Comparison of ENCODE assay signal across 21 mouse cellular contexts in the genomic region with DNA sequence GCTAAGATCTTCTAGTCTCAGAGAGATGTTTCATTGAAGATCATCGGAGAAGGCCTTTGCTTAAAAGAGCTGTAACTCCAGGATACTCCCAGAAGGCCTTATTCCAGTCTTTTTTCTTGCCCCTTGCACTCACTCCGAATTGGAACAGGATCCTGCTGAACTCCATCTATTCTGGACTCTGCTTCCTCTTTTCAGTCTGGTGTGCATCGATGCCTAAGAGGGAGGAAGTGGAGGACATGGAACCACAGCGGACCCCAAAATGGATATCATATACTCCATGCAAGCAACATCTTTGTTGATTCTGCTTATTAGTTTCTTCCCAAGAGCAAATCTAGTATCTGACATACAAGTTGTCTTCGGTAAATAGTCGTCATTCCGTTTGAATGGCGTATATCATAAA.
A peak's percentile ranks its signal among the peaks of the same experiment; 100 is the strongest.
DNase-seq lines count a peak whose midpoint lies in the region; ATAC-seq and TF ChIP-seq lines count a peak whose summit lies in the region.
"Had no signal": no experiment of that assay in that cellular context is flagged by ENCODE, and none has a peak within 500 bp of the region (broad histone marks: within the 10 kb centered on the region; RNA-seq: fewer than 3 reads in every experiment).

No protein-coding gene starts in this region.

- intact Hi-C loops in gastrocnemius, adult 2 months (cut with DNase I): no loop called here

- no peak for DNase-seq in layer of hippocampus, adult 2 months (ENCODE audit: low spot score in 2 of 2)
- DNase-seq in layer of hippocampus, adult 9-10 months (ENCODE audit: low spot score): no peak
- DNase-seq in MEL-GATA-1-ER (ENCODE audit: extremely low read depth, low read depth): peak; percentile 8
- no peak for DNase-seq in gastrocnemius, adult 2 months
- no peak for DNase-seq in ovary, postnatal 10 days (ENCODE audit: low spot score)
- no peak for DNase-seq in forebrain, embryonic 10.5 days (ENCODE audit: extremely low spot score, low spot score)
- DNase-seq: adrenal gland, adult 2 months; adrenal gland, postnatal 10 days; adrenal gland, postnatal 25 days; B cell, adult 2 months; cerebellum, adult 11 months; cerebellum, adult 2 months; cerebellum, postnatal 25 days had no signal

- H3K27me3 ChIP-seq in forebrain, embryonic 10.5 days (ENCODE audit: poor library complexity, severe bottlenecking): no peaks in the 10 kb centered on the region
- H3K27me3 ChIP-seq: embryonic facial prominence, embryonic 13.5 days; embryonic facial prominence, embryonic 15.5 days; forebrain, embryonic 13.5 days; forebrain, embryonic 15.5 days had no signal

- 91% methylated on average over 8 of the region's 8 CpGs for WGBS in forebrain, embryonic 10.5 days

- no peak for TF ChIP-seq CTCF in layer of hippocampus, adult 2 months (conservative IDR thresholded peaks at IDR 0.05)
- no peak for TF ChIP-seq CTCF in gastrocnemius, adult 2 months (IDR thresholded peaks at IDR 0.05)

- no peaks in the 10 kb centered on the region for H3K4me1 ChIP-seq in forebrain, embryonic 10.5 days
- H3K4me1 ChIP-seq: embryonic facial prominence, embryonic 13.5 days; embryonic facial prominence, embryonic 15.5 days; forebrain, embryonic 13.5 days had no signal

- peak overlapping the region; percentile 85 for H3K27ac ChIP-seq in layer of hippocampus, adult 2 months
- no peak overlapping the region for H3K27ac ChIP-seq in gastrocnemius, adult 2 months
- no peak overlapping the region for H3K27ac ChIP-seq in forebrain, embryonic 10.5 days
- H3K27ac ChIP-seq: embryonic facial prominence, embryonic 13.5 days; embryonic facial prominence, embryonic 15.5 days had no signal

- peak; percentile 72 for ATAC-seq in granulocyte monocyte progenitor cell, adult 5-6 weeks (replicated peaks; ENCODE audit: poor library complexity, severe bottlenecking)
- ATAC-seq in megakaryocyte progenitor cell, adult 5-6 weeks (replicated peaks; ENCODE audit: poor library complexity): peak; percentile 59
- ATAC-seq: CD4-positive, CD25-positive, alpha-beta regulatory T cell, adult 4 months had no signal

- H3K4me3 ChIP-seq in layer of hippocampus, adult 2 months: no peak overlapping the region
- H3K4me3 ChIP-seq in gastrocnemius, adult 2 months: no peak overlapping the region
- no peak overlapping the region for H3K4me3 ChIP-seq in forebrain, embryonic 10.5 days
- H3K4me3 ChIP-seq: embryonic facial prominence, embryonic 13.5 days; embryonic facial prominence, embryonic 15.5 days; erythroblast, embryonic 14.5 days; forebrain, embryonic 13.5 days; forebrain, embryonic 15.5 days had no signal

- no peaks in the 10 kb centered on the region for H3K9me3 ChIP-seq in forebrain, embryonic 10.5 days
- H3K9me3 ChIP-seq: embryonic facial prominence, embryonic 13.5 days; embryonic facial prominence, embryonic 15.5 days; forebrain, embryonic 13.5 days; forebrain, embryonic 15.5 days had no signal

- H3K36me3 ChIP-seq in forebrain, embryonic 10.5 days (replicated peaks): no peaks in the 10 kb centered on the region
- H3K36me3 ChIP-seq: embryonic facial prominence, embryonic 13.5 days; embryonic facial prominence, embryonic 15.5 days; forebrain, embryonic 15.5 days had no signal
